Mouse (Mus musculus) megakaryocyte progenitor cell, adult 5-6 weeks (primary cell): ENCODE data around the gene Camsap2. TPM values are rescaled to one million over a fixed set of nuclear protein-coding genes. Genes with fewer than 3 reads are reported as not detected.

ENCODE experiments used
- ATAC-seq: replicated peaks from 2 replicates; pipeline ENCODE4 v1.8.0; 2016; ENCODE audit warnings: mild to moderate bottlenecking, moderate TSS enrichment, inconsistent platforms; ENCODE audit not compliant: poor library complexity
- total RNA-seq, 2 experiments: library from RNA; stranded (forward) in 1 of 2; stranded (reverse) in 1 of 2; fragments of 157-497, 149-512 nt in 1 of 2; fragments of 200-1000 nt in 1 of 2; gene quantifications; 2 replicates each; pipeline versions ENCODE4 v1.2.3 to v1.2.4; 2015 to 2017

The Camsap2 gene
- total RNA-seq, 2 experiments from 2014 or later = 8.6 to 11.5 TPM

DNA sequence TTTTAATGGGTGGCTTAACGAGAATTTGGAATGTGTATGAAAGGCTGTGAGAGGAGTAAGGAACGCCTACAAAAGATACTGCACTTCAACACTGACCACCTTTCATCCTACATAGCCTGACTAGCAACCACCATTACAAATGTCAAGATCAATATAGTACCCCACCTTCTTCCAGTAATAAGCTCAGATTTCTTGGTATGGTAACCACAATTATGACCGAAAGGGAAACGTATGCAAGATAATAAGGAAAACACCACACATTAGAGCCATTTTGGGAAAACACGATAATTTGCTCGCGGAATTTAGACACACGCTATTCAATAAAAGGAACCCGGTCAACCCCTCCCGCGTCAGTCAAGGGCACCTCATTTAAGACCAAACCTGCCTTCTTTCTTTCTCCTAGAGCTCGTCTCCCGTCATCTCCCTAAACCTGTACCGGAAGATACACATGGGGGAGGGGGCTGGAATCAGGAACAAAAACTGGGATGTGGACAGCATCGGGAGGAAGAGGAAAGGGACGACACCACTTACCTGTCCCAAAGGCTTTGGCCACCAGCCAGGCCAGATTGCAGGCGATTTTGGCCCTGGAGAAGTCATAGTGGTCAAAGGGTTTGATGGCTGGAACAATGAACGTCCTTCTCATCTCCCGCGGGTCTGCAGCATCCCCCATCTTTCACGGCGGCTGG lies 993 bp downstream of the Camsap2 start:
- ATAC-seq = no peak

DNA sequence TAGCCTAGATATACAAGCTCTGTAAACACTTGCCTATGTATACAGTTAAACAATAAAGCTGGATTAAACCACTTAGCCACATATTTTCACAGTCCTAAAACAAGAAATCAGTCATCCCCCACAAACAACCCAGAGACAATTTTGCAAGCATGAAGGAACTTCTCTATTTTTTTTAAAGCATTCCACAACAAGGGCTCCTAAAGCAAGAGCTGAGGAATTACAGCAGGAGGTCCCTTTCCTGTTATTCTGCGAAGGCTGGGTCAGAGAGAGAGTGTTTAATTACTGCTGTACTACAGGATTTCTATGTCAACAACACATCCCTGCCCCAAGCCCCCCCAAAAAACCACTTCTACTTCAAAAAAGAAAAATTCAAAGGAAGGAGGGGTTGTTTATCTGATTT lies 1.6 kb downstream of the Camsap2 start:
- no peak for ATAC-seq

DNA sequence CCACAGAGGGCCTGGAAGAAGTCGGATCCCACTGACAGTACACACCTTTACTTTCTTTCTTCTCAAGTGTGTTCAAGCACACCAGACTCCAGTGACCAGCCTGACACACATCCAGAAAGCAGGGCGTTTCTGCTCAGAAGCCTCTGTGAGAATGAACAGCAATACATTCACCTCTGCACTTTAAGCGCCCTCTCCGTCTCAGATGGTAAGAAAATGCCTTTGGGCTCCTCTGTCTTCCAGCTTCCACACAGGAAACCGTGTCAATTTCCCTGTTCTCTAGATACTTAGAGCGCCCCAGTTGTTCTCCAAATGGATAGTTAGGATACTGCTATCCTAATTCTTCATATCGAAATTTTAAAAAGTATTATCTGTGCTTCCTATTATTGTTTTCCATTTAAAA lies 2.2 kb downstream of the Camsap2 start:
- ATAC-seq = no peak

DNA sequence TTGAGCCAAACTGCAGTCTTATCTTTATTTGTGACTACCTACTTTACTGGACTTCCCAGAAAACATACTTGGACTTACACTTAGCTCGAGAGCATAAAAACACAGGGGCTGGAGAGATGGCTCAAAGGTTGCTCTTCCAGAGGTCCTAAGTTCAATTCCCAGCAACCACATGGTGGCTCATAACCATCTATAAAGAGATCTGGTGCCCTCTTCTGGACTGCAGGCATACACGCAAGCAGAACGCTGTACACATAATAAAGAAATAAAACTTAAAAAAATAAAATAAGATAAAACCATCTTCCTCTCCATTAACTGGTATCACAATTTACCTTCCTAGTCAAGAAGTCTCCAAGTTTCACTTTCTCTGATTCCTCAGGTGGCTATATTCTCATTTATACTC lies 5.4 kb downstream of the Camsap2 start:
- no peak for ATAC-seq

DNA sequence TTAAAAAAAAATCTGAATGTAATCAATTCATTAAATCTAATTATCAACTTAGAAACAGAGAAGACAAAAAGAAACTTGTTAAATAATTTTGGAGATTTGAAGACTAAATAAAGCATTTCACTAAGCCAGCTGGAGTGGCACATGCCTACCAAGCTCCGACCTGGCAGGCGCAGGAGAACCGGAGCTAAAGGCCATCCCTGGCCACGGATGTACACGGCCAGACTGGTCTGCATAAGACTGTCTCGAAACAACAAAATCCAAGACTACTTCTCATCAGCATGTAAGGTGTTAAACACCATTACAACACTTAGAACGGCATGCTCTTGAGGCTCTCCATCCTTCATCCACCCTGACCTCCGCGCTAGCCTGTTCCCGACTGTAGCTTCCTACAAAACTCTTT lies 11.2 kb downstream of the Camsap2 start:
- ATAC-seq = no peak

DNA sequence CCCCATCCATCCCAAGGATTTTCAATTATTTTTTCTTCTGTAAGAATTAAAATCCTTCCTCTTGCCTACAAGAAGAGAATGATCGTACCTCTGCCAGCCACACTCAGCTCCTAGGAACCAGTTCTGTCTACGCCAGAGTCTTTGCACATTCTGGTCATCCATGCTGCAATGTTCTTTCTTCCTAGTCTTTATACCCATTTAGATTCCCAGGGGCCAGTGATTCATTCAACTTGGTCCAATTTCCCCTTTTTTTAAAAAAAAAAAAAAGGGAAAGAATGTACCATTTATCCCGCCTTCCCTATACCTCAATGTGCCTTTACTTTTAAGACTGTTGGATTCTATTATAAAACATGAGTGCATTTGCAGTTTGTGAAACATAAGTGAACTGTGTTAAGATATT lies 12.4 kb downstream of the Camsap2 start:
- no peak for ATAC-seq

DNA sequence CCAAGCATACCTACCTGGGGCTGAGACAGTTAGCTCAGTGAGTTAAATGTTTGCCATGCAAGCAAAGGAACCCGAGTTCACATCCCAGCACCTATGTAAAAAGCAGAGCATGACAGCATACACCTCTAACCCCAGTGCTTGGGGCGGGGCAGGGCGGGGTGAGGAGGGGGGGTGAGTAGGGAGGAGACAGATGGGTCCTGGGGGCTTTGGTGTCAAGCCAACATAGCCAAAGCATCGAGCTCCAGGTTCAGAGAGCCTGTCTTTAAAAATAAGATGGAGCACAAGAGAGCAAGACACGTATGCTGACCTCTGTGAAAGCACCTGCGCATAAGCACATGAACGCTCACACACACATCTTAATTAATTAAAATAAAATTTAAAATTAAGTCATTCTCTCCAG lies 12.8 kb downstream of the Camsap2 start:
- no peak for ATAC-seq

DNA sequence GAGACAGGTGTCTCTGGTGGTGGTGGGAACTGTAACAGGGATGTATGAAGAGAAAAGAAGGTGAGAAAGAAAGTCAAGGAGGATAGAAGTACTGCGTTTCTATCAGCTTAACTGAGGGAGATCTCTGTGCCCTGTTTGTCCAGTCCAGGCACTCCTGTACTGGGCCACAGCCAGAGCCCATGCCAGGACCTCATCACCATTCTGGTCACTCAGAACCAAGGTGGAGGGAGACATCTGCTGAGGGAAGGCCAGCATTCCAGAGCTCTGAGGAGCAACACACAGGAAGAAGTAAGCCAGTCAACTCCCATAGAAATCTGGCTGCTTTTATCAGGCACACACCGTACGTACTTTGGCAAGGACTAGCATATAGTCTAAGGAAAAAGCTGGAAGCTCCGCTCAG lies 14.1 kb downstream of the Camsap2 start:
- no peak for ATAC-seq

DNA sequence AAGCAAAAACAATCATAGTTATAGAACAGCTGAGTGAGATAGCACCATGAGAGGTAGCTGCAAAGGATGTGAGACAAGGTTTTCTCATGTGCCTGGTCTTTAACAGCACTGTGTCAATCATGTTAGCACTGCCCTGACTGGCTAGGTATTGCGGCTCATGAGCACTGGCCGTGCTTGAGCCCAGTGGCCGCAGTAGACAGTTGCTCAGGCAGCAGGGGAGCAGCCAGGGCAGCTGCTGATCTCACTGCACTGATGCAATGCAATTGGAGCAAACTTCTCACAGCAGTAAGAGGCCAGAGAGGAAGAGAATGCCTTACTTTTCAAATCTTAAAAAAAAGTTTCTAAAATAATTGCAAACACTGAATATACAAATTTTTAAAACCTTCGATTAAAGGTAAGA lies 16.5 kb downstream of the Camsap2 start:
- no peak for ATAC-seq

DNA sequence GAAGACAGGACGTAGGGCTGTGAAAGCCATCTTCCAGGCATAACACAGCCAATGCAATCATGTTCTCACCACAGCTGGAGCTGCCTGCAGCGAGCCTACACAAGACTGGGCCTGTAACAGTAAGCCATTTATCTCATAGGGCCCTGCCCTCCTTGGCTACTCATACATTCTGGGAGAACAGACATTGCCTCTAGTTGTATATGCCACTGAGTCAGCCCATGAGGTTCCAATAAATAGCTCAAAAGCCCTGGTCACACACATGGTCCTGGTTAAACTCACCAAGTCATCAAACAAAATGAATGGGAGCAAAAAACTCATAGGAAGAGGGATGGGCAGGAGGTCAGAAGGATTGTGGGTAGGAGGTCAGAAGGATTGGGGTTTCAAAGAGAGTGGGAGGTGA lies 17.3 kb downstream of the Camsap2 start:
- ATAC-seq = no peak

DNA sequence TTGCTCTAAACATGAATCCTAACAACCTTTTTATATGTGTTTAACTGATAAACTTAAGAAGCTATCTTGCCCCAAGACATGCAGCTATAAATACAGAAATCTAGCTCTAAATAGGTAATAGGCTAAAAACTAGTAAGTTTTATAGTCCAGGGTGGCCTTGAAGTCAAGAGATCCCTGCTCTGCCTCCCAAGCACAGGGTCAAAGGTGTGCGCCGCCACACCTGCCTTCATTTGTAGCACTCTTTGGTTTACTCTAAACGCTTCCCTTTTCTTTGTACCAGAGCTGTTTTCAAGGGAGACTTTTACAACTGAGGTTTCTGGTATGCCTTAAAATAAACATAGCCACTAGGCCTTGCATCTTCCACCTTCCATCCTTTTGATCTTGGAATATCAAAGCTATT lies 18.3 kb downstream of the Camsap2 start:
- ATAC-seq = no peak

DNA sequence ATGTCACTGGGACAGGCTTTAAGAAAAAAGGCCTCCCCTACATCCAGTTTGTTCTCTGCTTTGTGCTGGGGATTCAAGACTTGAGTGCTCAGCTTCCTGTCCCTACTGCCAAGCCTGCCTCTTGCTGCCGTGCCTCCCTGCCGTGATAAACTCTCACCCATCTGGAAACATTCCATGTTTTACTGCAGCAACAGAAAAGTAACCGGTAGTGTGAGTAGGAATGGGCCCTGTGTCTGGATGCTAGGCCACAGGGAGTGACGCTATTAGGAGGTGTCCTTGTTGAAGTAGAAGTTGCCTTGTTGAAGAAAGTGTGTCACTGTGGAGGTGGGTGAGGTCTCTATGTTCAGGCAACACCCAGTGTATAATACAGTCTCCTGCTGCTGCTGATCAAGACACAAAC lies 20.0 kb downstream of the Camsap2 start:
- ATAC-seq = no peak

DNA sequence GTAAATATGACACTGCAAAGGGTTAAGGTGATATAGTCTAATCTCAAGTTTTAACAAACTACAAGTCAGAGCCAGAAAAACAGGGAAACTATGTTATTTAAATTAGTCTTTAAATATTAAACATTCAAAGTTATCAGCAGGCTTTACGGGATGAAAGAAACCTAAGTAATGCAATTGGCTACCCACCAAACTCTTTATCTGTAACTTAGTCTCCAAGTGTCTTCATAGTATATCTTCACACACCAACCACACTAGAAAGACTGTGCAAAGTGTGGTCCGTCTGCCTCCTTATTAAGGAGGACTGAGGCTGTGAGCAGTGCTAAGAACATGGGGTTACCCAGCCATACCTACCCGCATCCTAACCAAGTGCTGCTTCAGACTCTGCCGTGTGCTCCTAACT lies 23.6 kb downstream of the Camsap2 start:
- peak; percentile 80 for ATAC-seq

DNA sequence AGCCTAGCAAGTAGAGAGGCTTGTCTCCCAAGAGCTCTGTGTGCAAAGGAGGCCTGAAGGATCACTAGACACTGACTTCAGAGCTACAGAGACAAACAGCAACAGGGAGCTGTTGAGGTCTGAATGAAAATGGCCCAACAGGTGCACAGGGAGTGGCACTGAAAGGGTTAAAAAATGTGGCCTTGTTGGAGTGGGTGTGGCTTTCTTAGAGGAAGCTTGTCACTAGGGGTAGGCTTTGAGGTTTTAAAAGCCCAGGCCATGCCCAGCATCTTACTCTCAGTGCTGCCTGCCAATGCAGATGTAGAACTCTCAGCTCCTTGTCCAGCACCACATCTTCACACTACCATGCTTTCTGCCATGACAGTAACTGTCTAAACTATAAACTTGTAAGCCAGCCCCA lies 29.6 kb downstream of the Camsap2 start:
- peak; percentile 42 for ATAC-seq

DNA sequence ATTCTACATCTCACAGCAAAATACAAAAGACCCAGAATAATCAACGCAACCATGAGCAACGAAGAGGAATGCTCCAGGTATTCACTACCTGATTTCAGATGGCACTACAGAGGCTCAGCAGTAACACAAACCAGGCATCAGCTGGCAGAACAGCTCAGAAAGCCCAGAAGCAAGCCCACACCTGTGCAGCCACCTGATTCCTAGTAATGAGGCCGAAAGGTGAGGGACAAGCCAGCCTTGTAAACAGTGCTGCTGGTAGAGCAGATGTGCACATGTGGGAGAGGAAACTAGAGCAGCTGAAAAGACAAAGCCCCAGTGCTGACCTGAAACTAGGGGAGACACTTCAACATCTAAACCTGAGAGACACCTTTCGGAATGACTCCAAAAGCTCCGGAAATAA lies 36.7 kb downstream of the Camsap2 start:
- no peak for ATAC-seq

DNA sequence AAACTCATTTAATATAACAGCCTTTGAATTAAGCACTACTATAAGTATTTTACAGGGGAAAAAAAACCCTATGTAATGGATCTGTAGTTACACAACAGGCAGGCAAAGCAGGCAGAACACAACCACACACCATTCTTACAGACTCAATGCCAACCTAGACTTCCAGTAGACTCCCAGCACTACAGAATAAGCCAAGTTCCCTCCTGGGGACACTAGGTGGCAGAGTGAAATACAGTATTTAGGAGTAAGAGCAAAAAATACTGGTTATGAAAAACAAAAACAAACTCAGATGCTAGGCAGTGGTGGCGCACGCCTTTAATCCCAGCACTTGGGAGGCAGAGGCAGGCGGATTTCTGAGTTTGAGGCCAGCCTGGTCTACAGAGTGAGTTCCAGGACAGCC lies 39.5 kb downstream of the Camsap2 start:
- ATAC-seq = peak; percentile 86

DNA sequence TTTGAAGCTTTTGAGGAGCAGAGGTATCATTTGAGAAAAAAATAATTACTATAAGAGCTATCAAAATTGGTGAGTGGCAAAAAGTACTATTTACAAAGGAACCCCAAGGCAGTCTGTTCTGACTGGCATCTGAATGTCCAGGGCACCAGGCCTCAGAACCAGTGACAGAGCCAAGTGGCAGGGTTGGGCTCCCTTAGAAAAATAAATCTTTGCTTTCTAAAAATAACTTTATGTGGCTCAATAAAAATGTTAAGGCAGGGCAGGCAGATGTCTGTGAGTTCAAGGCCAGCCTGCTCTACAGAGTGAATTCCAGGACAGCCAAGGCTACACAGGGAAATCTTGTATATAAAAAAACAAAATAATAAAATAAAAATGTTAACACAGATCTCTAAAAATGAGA lies 51.9 kb downstream of the Camsap2 start:
- no peak for ATAC-seq

DNA sequence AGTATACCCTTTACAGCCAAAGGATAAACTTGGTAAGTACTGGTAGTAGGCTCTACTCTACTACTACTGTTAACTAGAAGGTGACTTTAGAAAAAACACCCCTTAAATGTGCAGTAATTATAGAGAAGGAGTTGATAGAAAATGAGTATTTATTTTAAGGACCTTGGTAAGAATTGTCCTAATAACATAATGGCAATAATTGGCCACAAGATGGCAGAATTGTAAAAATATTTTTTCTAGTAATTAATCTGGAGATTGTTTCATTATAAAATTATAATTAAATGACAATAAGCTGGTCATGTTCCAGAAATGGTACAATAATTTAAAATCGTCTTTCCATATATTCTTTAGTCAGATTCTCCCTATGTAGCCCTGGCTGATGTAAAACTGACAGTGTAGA lies 56.1 kb downstream of the Camsap2 start:
- ATAC-seq = no peak

DNA sequence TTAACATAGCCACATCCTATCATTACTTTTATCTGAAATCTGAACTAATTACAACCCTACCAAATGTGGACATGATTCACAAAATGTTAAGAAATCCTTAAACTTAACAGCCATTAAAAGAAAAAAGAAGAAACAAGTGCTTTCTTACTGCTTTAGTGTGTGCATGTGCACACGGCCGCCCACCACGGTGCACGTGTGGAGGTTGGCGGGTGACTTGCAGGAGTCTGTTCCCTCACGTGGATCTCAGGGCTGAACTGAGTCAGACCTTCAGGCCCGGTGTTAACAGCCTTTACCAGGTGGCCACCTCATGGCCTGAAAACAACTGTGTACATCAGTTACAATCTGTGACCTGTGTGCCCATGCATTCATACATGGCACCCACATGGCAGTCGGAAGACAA lies 68.5 kb downstream of the Camsap2 start:
- no peak for ATAC-seq

DNA sequence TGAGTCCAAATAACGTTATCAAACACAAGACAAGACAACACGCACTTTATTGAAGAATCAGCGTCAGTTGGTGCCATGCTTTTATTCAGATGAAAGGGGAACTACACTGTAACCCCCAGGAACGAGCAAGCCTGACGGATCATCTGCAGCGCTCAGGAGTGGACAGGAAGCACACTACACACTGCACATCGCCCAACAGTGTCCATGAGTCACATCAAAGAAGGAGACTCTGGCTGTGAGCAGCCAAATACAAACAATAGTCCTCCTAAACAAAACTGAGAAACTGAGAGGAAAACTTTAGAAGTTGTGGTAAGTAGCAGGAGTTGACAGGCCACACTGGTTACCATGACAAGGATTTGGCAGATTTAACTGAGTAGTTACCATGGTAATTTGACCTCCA lies 77.7 kb downstream of the Camsap2 start:
- no peak for ATAC-seq

DNA sequence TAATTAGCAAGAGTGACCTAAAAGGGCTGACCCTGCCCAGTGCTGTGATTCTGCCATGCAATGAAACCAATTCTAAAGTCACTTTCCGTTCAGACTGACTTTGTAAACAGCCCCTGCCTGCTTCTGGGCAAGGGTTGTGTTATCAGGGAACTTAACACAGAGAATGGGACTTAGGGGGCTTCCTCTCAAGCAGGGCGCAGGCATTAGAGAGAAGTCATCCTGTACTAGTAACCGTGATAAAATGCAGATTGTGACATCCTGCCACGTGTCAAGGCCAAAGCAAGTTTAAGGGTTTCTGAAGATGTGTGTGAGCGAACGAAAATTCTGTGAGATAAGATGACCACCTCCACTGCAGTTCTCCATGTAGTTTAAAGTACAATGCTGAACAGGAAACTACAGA lies 79.8 kb downstream of the Camsap2 start:
- ATAC-seq = no peak

DNA sequence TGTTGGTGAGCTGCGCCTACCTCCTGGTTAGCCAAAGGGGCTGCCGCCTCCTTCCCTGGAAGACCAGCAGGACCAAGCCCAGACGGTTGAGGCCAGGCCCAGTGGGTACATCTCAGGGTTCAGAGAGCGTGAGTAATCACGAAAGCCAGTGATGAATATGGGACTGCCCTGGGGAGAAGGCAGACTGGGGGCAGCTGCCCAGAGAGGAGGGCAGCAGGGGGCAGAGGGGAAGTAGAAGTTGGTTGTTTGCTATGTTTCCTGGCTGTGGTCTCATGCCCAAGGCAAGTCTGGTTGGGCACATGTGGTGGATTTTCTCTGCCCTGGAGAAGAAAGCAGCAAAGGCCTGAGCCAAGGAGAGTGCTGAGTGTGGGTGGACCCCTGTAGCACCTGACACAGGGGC lies 82.5 kb downstream of the Camsap2 start:
- ATAC-seq = peak; percentile 27

DNA sequence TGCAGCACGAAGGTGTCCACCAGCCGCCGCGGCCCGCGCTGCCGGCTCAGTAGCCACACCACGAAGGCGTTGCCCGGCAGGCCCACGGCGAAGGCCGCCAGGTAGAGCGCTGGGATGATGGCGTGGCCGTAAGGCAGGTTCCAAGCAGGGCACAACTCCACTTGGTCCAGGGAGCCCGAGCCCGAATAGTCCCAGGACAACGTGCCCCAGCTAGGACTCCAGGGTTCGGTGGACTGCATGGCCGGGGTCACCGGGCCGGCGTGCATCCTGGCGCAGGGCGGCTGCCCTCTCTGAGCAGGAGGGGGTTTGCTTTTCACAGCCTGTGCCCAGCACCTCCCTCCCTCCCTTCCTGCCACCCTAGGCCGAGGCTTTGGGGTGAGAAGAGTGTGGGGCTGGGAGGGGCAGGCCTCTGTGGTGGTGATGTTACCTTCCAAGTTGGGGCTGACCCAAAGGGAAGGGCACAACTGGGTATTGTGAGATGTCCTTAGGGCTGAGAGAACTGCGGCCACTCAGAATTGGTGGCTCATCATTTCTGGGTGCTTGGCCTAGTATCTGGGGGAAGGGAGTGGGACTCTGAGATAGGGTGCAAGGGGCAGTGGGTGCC lies 85.2 kb downstream of the Camsap2 start, which contains the start of gene Gpr25:
Gpr25 (minus strand) TSS at position 239 of the 604 bp plus-strand sequence.
- no peak for ATAC-seq
